Mouse (Mus musculus) monocyte, adult 2 months (primary cell): ENCODE data around the gene Ttc9c.
A peak's percentile ranks its signal among the peaks of the same experiment; 100 is the strongest.

Experiments used
- DNase-seq, 2 experiments: peaks; one replicate each; pipeline ENCODE4 v3.0.0; 2022; ENCODE audit warnings: low spot score in 2 of 2, low read depth in 1 of 2

Gene Ttc9c

GRCm38 (mm10) chr19:8831262-8831661, 12.1 kb upstream of the Ttc9c start:
- DNase-seq = no peak

GRCm38 (mm10) chr19:8830664-8831063, 11.5 kb upstream of the Ttc9c start:
- DNase-seq = no peak

- DNase-seq = peak; percentile 42
These were observed 10.5 kb upstream of the Ttc9c start, which contains the start of gene AC129217.1 for GRCm38 (mm10) chr19:8829660-8830059. Gene AC129217.1, plus strand, starts transcription at chr19:8829773.

GRCm38 (mm10) chr19:8822696-8823095, 3.6 kb upstream of the Ttc9c start:
- no peak for DNase-seq

GRCm38 (mm10) chr19:8821146-8821545, 2.0 kb upstream of the Ttc9c start:
- no peak for DNase-seq

- DNase-seq = no peak
These were observed 1.4 kb upstream of the Ttc9c start for GRCm38 (mm10) chr19:8820424-8820956.

GRCm38 (mm10) chr19:8819596-8820423, 677 bp upstream of the Ttc9c start, which contains the start of gene Hnrnpul2:
Gene Hnrnpul2, plus strand, starts transcription at chr19:8820010.
- peak; percentile 95 to 96 for DNase-seq

GRCm38 (mm10) chr19:8818301-8818798, 783 bp downstream of the Ttc9c start:
- DNase-seq = no peak

GRCm38 (mm10) chr19:8817001-8817400, 2.1 kb downstream of the Ttc9c start:
- DNase-seq = no peak

- DNase-seq = no peak
These were observed 3.3 kb downstream of the Ttc9c start for GRCm38 (mm10) chr19:8815812-8816211.

GRCm38 (mm10) chr19:8806810-8807209, 12.3 kb downstream of the Ttc9c start:
- DNase-seq = no peak

GRCm38 (mm10) chr19:8803879-8804660, 15.1 kb downstream of the Ttc9c start:
- DNase-seq = no peak

GRCm38 (mm10) chr19:8803204-8803780, 15.8 kb downstream of the Ttc9c start:
- no peak for DNase-seq

- DNase-seq = peak; percentile 90 to 93
These were observed 16.9 kb downstream of the Ttc9c start, which contains the start of gene Zbtb3 for GRCm38 (mm10) chr19:8802130-8802821. Gene Zbtb3, plus strand, starts transcription at chr19:8802555.

GRCm38 (mm10) chr19:8798947-8799315, 20.2 kb downstream of the Ttc9c start:
- DNase-seq = no peak

GRCm38 (mm10) chr19:8798264-8798946, 20.7 kb downstream of the Ttc9c start, which contains the start of gene Polr2g:
Gene Polr2g, minus strand, starts transcription at chr19:8798577.
- peak; percentile 53 to 81 for DNase-seq

GRCm38 (mm10) chr19:8790171-8790570, 29.0 kb downstream of the Ttc9c start:
- DNase-seq = no peak

- DNase-seq = no peak
These were observed 30.0 kb downstream of the Ttc9c start for GRCm38 (mm10) chr19:8789171-8789570.

- DNase-seq = no peak
These were observed 30.6 kb downstream of the Ttc9c start for GRCm38 (mm10) chr19:8788521-8788920.
